Mouse (Mus musculus) kidney, embryonic 16.5 days (tissue): ENCODE data around the gene Asdurf. TPM values are rescaled to one million over a fixed set of nuclear protein-coding genes. Genes with fewer than 3 reads are reported as not detected.
A peak's percentile ranks its signal among the peaks of the same experiment; 100 is the strongest.
"Not testable (repeated sequence)": the region's sequence is repeated elsewhere in the genome, so short reads cannot be mapped to it uniquely, and the experiment has no call there.

ENCODE experiments used
- ATAC-seq: fragments of 200-750 bp; cut with Nextera tagmentation; 2 replicates; pipeline ENCODE4 v1.8.0; 2017; ENCODE audit warnings: moderate TSS enrichment; ENCODE audit not compliant: low FRiP score, low TSS enrichment
- H3K27ac ChIP-seq: fragments of 300-500 bp; sonication (generic); 2 replicates; pipeline ENCODE4 v1.5.1; 2014; ENCODE audit warnings: low read length
- H3K27me3 ChIP-seq: fragments of 300-500 bp; sonication (generic); 2 replicates; pipeline ENCODE4 v1.6.1; 2014; ENCODE audit warnings: low read length, control low read depth, mixed read lengths; ENCODE audit not compliant: insufficient read depth
- H3K36me3 ChIP-seq: fragments of 300-500 bp; sonication (generic); 2 replicates; pipeline ENCODE4 v1.6.1; 2014; ENCODE audit warnings: low read length, control low read depth, mixed read lengths; ENCODE audit not compliant: insufficient read depth
- H3K4me1 ChIP-seq: fragments of 300-500 bp; sonication (generic); 2 replicates; pipeline ENCODE4 v1.6.1; 2014; ENCODE audit warnings: low read length, control low read depth, mixed read lengths; ENCODE audit not compliant: insufficient read depth
- H3K4me2 ChIP-seq: fragments of 300-500 bp; sonication (generic); replicated peaks from 2 replicates; pipeline ENCODE4 v1.6.1; 2014; ENCODE audit warnings: low read depth, low read length
- H3K4me3 ChIP-seq: fragments of 300-500 bp; sonication (generic); 2 replicates; pipeline ENCODE4 v1.5.1; 2014; ENCODE audit warnings: mild to moderate bottlenecking, low read length
- H3K9ac ChIP-seq: fragments of 300-500 bp; sonication (generic); replicated peaks from 2 replicates; pipeline ENCODE4 v1.6.1; 2014; ENCODE audit warnings: low read length
- H3K9me3 ChIP-seq: fragments of 300-500 bp; sonication (generic); 2 replicates; pipeline ENCODE4 v1.6.1; 2016; ENCODE audit warnings: low read length, control low read depth
- WGBS: fragments of 180-500 bp; shearing (Covaris S2); extraction: QIAGEN DNeasy Blood & Tissue Kit; methylation state at CpG from one replicate; pipeline ENCODE4 v1.1.7; 2014; 5-methylcytosine and 5-hydroxymethylcytosine counted together
- polyA plus RNA-seq: library from polyadenylated mRNA; unstranded; fragments of >200 nt; fragmentation: Nextera tagmentation; extraction: Ambion mirVana; gene quantifications from 2 replicates; pipeline ENCODE4 v1.2.1, GENCODE M21; 2015

Gene Asdurf
- polyA plus RNA-seq, 1 experiment from 2014 or later: 6.2 TPM

- ATAC-seq: no peak
- Histone ChIP-seq H3K4me2 (no peak overlapping the region), H3K9ac (no peak overlapping the region), H3K4me1 (no peaks in the 10 kb centered on the region), H3K9me3 (0 out of 2 replicates have a peak, but pooled peaks cover under 1% of the 10 kb centered on the region), H3K27ac (no peak overlapping the region), H3K4me3 (no peak overlapping the region), H3K27me3 (no peaks in the 10 kb centered on the region), H3K36me3 (no peaks in the 10 kb centered on the region)
Observed at GRCm38 (mm10) chr1:53335465-53335864, 17.0 kb downstream of the Asdurf start.

GRCm38 (mm10) chr1:53333527-53333926 is 18.9 kb downstream of the Asdurf start:
- not testable (repeated sequence) for ATAC-seq, H3K36me3 ChIP-seq, H3K4me3 ChIP-seq, H3K9ac ChIP-seq, H3K4me1 ChIP-seq, H3K27ac ChIP-seq, H3K27me3 ChIP-seq, H3K4me2 ChIP-seq, H3K9me3 ChIP-seq
- WGBS: 82% methylated on average over 5 of the region's 5 CpGs

DNA sequence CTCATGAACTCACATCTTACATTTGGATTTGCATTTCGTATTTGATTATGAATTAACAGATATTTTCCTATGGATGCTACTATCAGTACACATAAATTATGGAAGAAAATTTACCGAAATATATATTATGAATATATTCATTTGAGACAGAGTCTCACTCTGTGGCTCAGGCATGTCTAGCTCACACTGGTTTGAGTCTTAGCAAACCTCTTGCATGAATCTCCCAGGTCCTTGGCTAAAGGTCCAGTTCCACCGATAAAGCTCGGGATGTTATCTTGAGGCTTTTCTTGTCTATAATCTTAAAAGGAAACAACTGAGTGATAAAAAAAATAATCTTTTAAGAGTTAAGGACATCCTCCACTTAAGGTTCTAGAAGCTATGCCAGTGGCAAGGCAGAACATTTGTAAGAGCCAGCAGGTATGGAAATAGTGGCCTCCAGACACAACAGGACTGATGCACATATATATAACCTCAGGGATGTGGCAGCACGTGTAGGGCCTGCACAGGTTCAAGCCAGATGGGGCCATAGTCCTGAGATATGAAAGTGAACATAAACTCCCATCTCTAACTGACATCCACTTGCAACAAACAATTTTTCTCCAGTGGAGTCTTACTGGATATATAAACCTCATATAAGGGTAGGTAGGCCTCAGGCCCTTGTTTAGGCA is 27.5 kb downstream of the Asdurf start:
- no peak for ATAC-seq
- H3K27ac ChIP-seq: no peak overlapping the region

DNA sequence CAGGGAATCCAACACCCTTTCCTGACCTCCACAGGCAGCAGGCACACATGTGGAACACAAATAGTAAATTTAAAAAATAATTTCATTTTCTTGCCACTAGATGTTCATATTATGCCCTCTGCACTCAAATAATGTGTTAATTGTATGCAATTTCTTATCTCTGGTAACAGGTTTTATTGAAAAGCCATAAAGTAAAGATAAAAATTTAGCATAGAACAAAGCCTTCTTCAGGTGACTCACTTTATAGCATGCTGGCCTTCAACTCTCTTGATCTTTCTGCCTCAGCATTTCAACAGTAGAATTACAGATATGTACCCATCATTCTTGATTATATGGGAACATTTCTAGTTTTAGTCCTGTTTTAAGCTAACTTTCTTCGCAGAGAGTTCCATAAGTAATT is 28.1 kb downstream of the Asdurf start:
- no peaks in the 10 kb centered on the region for H3K9me3 ChIP-seq
- no peaks in the 10 kb centered on the region for H3K27me3 ChIP-seq
- H3K4me1 ChIP-seq: no peaks in the 10 kb centered on the region
- no peaks in the 10 kb centered on the region for H3K36me3 ChIP-seq
- no peak for ATAC-seq
- H3K27ac ChIP-seq: no peak overlapping the region
- no peak overlapping the region for H3K4me2 ChIP-seq
- 90% methylated on average over 1 of the region's 1 CpGs for WGBS
- H3K4me3 ChIP-seq: no peak overlapping the region
- H3K9ac ChIP-seq: no peak overlapping the region

More for the DNA sequence above, 27.5 kb downstream of the Asdurf start:
- H3K4me1 ChIP-seq: no peaks in the 10 kb centered on the region
- no peaks in the 10 kb centered on the region for H3K27me3 ChIP-seq
- H3K9me3 ChIP-seq: no peaks in the 10 kb centered on the region
- no peak overlapping the region for H3K4me3 ChIP-seq
- 89% methylated on average over 5 of the region's 5 CpGs for WGBS
- no peak overlapping the region for H3K9ac ChIP-seq
- no peak overlapping the region for H3K4me2 ChIP-seq
- no peaks in the 10 kb centered on the region for H3K36me3 ChIP-seq

- no peaks in the 10 kb centered on the region for H3K4me1 ChIP-seq
- 0 out of 2 replicates have a peak, but pooled peaks cover 3% of the 10 kb centered on the region for H3K36me3 ChIP-seq
- H3K4me2 ChIP-seq: no peak overlapping the region
- H3K27me3 ChIP-seq: no peaks in the 10 kb centered on the region
- no peak for ATAC-seq
- no peak overlapping the region for H3K4me3 ChIP-seq
- no peaks in the 10 kb centered on the region for H3K9me3 ChIP-seq
- H3K9ac ChIP-seq: no peak overlapping the region
- WGBS: 85% methylated on average over 5 of the region's 5 CpGs
- H3K27ac ChIP-seq: no peak overlapping the region
Observed at GRCm38 (mm10) chr1:53323254-53323653, 29.2 kb downstream of the Asdurf start.

DNA sequence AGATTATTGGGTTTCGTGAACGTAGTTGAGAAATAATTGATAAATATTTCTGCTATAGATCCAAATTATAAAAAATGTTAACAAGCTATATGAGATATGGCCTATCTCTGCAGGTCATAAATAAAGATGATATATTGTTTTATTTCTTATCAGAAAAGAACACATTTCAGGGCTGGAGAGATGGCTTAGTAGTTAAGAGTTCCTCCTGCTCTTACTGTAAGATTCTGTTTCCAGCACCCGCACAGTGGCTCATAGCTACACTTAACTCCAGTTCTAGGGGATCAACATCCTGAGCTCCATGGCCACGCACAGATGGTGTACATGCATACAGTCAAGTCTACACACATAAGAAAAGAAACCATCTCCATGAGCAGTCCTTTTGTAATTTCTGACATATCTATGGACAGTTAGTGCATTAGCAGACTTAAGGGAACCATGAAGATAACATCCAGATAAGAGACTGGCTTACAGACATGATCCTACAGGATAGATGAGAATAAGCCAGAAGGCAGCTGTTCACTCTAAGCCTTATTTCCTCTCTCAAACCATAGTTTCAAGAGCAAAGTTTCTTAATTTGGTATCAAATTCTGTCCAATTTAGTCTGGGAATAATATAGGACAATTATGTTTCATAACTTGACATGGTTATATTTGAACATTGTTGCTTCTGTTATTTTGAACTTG is 30.6 kb downstream of the Asdurf start:
- ATAC-seq: no peak
- 93% methylated on average over 4 of the region's 4 CpGs for WGBS
- Histone ChIP-seq H3K4me2 (no peak overlapping the region), H3K4me1 (no peaks in the 10 kb centered on the region), H3K4me3 (no peak overlapping the region), H3K9me3 (no peaks in the 10 kb centered on the region), H3K27ac (no peak overlapping the region), H3K9ac (no peak overlapping the region), H3K27me3 (no peaks in the 10 kb centered on the region), H3K36me3 (peaks cover 8% of the 10 kb centered on the region)

DNA sequence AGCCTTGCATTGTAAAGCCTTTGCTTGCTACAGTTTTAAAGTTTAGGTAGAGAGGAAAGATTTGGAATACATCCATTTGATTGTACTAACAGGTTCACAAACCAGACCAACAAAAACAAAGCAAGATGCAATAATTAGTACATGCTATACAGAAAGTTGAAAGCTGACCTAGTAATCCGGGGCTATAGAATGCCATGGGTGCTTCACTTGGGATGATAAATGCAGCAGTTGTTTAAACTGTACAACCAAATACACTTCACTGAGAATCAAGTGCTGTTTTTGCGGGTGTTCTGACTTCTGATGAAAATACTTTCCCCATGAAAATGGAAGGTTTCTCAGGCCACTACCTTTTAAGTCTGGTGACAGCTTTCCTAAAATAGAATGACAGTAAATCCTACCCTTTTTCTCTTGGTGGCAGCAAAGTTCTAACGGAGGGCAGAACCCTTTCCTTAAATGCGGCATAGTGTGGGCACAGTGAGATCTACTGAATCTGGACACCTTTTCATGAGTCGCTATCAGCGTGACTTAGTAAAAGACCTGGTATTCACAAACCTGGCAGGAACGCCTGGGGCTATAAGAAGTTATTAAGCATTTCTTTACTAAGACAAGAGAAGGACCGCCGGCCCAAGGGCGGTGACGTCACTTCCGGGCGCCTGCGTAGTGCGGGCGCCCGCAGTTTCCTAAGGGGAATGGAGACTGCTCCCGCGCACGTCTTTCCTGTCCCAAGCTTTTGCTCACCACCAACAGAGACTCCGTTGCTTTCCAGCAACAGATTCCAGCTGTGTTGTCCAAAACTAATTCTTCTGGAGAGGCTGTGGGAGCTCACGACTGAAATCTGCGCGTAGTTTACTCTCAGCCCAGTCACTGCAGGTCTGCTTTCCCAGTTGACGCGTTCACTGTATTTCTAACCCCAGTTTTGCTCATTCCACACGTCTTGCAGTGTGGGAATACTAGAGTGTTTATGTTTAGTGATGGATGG is 39.1 kb downstream of the Asdurf start, which contains the start of gene Osgepl1:
TSS of gene Osgepl1 (plus strand) at position 636 of the 979 bp plus-strand sequence.
- Histone ChIP-seq H3K36me3 (peaks cover 6% of the 10 kb centered on the region), H3K9ac (peak within 1 kb of the TSS; percentile 89), H3K27me3 (no peaks in the 10 kb centered on the region), H3K27ac (peak within 1 kb of the TSS; percentile 94), H3K9me3 (no peaks in the 10 kb centered on the region), H3K4me2 (peak within 1 kb of the TSS; percentile 71), H3K4me3 (peak within 1 kb of the TSS; percentile 76), H3K4me1 (peaks cover 7% of the 10 kb centered on the region; the same call in 1 of the 2 replicates)
- peak; percentile 98 for ATAC-seq
- 3% methylated on average over 27 of the region's 27 CpGs for WGBS

- no peak overlapping the region for H3K9ac ChIP-seq
- peaks cover 8% of the 10 kb centered on the region for H3K4me1 ChIP-seq
- ATAC-seq: no peak
- H3K36me3 ChIP-seq: peaks cover 2% of the 10 kb centered on the region; the same call in 1 of the 2 replicates
- 81% methylated on average over 4 of the region's 4 CpGs for WGBS
- H3K27me3 ChIP-seq: no peaks in the 10 kb centered on the region
- H3K27ac ChIP-seq: no peak overlapping the region
- H3K4me2 ChIP-seq: no peak overlapping the region
- H3K4me3 ChIP-seq: no peak overlapping the region
- H3K9me3 ChIP-seq: no peaks in the 10 kb centered on the region
Observed at GRCm38 (mm10) chr1:53300506-53300905, 51.9 kb downstream of the Asdurf start.
